Mouse (Mus musculus) regulatory T cell (primary cell): Measurements from ENCODE around the gene A3galt2.

Experiments
- in situ Hi-C: fragments of 300-600 bp; cut with MboI, MseI; formaldehyde crosslinking; loops from one replicate; pipeline ENCODE4 v1.15.1; 2025; ENCODE audit warnings: high pct_unique_total_duplicates

A3galt2 gene

GRCm38 (mm10) chr4:128755064-128755463 lies at the start of gene A3galt2:
A3galt2 (plus strand) TSS chr4:128755364.
- in situ Hi-C loops: no loop called here

- in situ Hi-C loops: no loop called here
Observed at GRCm38 (mm10) chr4:128706626-128707025, 48.5 kb upstream of the A3galt2 start.

GRCm38 (mm10) chr4:128707384-128707783 lies 47.8 kb upstream of the A3galt2 start:
- in situ Hi-C loops: no loop called here

DNA sequence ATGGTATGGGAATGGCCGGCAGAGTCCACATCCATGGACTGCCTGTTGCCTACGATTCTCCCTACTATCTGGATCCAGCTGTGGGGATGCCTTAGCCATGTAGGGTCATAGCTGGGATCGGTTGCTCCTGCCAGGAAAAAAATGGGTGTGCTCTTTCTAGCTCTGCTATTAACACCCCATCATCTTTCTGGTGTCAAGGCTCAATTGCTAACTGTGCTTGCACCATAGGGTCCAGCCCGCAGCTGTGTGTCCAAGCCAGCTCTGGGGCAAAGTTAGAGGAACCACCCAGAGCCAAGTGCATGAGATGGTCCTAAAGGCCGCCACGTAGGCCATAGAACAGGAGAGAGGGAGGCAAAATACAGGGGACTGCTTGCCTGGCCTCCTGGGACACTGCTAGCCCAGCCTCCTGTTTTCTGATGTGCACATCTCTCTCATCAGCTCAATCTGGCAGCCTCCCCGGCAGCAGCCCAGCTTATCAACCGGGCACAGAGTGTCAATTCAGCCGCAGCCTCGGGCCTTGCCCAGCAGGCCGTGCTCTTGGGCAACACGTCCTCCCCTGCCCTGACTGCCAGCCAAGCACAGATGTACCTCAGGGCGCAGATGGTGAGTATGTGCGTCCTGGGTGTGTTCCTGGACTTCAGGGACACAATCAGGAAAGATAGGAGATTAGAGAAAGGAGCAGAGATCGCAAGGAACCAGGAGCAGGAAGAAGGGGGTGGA lies 45.9 kb upstream of the A3galt2 start:
- in situ Hi-C loops: no loop called here

GRCm38 (mm10) chr4:128709781-128710166 lies 45.4 kb upstream of the A3galt2 start:
- in situ Hi-C loops: loop anchor here (5.0 kb wide), 2 partner anchors 92 to 148 kb away; partner anchors contain the start of gene Tlr12

DNA sequence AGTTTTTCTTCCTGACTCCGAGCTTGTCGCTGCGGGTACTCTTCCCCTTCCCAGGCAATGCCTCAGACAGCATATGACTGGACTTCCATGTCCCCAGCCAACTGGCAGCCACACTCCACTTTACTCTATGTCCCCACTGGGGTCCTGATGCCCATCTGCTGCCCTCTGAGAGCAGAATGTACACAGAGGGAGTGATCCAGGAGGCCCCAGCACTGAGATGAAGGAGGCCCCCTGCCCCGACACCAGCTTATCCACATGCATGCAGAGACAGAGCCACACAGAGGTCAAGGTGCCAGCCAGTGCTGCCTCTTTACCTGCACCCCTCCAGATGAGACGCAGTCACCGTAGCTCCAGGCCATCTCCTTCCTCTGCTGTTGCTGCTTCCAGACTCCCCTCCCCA lies 44.9 kb upstream of the A3galt2 start:
- in situ Hi-C loops: loop anchor here (5.0 kb wide), 2 partner anchors 93 to 147 kb away; partner anchors contain the start of gene Tlr12

DNA sequence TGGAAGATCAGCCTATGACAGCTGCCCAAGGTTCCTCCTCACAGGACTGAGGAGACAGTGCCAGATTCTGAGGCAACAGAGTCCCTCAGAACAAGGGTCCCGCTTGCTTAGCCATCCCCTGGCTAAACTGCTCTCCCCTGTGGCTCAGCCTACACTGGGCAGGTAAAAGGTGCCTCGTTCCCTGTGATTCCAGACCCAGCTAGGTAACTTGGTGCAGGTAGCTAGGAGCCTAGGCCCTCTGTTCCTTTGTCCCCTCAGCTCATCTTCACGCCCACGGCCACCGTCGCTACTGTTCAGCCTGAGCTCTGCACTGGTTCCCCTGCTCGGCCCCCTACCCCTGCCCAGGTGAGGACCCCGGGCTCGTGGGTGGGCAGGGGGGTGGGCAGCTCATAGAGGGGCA lies 44.4 kb upstream of the A3galt2 start:
- in situ Hi-C loops: loop anchor here (5.0 kb wide), 2 partner anchors 93 to 147 kb away; partner anchors contain the start of gene Tlr12

DNA sequence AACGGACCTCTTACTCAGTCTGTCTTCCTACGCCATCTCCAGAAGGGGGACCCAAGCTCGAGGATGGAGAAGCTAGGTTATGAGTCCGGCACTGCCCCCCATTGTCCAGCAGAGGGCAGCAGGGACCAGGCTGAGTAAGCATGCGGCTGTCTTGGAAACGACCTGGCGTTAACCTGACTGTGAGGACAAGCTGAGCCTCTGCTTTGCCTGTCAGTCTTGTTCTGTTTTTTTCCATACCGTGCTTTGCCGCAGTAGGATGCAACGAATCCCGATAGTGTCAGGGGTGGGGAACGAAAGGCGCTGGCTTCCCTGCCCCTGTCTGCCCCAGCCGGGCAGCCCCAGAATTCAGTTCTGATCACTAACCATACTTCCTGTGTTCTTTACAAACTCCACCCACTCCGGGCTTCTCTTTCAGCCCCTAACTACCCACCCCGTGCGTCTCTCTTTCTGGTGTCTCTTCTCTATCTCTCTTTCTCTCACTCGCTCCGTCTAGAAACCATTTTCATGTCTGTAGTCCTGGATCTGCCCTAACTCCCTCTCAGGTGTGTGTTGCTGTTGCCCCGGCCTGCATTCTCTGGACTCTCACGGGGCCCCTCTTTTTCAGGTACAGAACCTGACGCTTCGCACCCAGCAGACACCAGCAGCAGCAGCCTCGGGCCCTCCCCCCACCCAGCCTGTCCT lies 43.6 kb upstream of the A3galt2 start:
- in situ Hi-C loops: loop anchor here (5.0 kb wide), 2 partner anchors 94 to 146 kb away; partner anchors contain the start of gene Tlr12

DNA sequence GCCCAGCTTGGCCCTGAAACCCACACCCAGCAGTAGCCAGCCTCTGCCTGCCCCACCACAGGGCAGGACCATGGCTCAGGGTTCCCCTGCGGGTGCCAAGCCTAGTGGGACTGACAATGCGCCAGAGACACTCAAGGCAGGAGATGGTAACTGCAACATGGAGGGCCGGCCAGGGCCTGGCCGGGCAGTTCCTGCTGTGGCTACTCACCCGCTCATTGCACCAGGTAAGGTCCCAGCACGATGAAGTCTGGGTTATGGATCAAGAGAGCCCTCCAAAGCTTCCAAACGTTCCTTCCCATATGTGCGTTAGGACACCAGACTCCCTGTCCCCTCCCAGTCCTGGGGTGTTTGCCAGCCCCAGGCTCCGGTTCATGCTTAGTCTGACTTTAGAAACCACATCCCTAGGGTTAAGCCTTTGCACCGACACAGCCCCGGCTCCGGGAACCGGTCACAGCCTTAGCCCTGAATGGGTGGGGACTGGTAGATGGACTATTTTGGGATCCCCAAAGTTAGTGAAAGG lies 43.0 kb upstream of the A3galt2 start:
- in situ Hi-C loops: loop anchor here (5.0 kb wide), 2 partner anchors 95 to 145 kb away; partner anchors contain the start of gene Tlr12

- in situ Hi-C loops: loop anchor here (5.0 kb wide), 2 partner anchors 96 to 144 kb away; partner anchors contain the start of gene Tlr12
Observed at GRCm38 (mm10) chr4:128712941-128713340, 42.2 kb upstream of the A3galt2 start.

DNA sequence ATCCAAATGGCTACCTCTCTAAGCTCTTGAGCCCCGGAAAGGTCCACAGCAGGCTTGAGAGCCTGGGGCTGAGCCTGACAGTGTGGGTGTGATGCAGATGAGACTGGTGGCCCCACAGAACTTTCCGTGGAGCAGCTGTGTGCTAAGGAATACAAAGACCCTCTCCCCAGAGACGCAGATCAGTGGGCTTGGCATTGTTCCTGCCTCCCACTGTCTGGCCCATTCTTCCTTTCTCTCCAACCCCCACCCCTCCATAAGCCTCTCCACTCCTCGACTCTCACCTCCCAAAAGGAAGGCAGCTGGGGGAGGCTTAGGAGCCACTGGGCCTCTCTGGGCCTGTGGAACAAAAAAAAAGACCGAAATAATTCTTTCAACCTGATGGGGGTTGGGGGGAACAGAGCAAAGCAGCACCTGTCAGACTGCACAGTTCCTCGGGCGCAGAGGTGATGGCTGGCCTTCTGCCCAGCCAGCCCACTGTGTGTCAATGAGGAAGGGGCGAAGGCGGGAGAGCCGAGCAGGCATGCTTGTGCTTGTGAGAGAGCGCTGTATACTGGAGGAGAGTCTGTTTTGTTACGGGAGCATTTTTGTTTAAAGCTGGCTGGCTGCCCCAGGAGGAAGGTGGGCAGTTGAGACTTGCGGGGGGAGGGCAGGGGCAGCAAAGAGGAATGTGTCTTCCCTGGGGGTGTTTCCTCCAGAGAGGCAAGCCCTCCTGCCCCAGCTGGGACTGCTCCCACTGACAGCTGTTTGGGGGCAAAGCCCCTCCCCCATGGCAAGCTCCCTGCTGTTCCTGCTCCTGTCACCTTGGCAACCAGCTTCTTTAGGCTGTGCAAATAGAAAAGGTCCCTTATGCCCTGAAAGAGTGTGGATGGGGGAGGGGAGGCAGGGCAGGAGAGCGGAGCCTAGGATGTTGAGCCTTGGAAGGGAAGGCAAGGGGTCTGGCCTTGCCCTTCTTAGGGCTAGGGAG lies 39.6 kb upstream of the A3galt2 start:
- in situ Hi-C loops: loop anchor here (5.0 kb wide), 1 partner anchor 62 kb away; no protein-coding TSS in a partner anchor

DNA sequence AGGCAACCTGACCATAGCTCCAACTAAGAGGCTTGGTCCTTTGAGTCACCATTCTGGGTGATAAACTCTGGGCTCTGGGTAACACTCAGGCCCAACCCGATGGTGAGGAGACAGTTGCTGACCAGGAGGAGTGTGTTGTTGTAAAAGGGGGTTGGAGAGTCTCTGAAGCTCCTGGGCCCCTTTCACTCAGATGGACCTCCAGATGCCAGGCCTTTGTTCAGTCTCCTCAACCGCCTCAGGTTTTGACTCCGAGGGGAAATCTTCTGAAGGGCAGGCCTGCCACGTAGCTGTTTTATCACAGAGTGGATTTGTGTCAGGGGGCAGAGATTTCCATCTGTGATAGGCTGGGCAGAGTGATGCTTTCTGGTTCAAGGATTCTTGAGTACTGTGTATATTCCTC lies 38.9 kb upstream of the A3galt2 start:
- in situ Hi-C loops: loop anchor here (5.0 kb wide), 1 partner anchor 61 kb away; no protein-coding TSS in a partner anchor

DNA sequence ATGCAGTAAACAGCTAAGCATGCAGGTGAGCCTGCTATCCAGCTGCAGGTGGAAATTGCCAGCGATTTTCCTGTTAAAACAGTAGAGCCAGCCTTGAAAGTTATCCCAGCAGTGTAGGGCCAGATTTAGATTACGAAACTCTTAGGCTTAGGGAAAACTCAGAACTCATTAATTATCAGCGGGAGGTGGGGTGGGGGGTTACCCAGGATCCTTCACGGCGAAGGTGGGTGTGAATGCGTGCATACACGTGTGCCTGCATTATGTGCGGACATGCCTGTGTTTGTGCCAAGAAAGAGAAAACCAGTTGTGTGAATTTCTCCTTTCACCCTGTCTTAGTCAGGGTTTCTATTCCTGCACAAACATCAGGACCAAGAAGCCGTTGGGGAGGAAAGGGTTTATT lies 38.4 kb upstream of the A3galt2 start:
- in situ Hi-C loops: loop anchor here (5.0 kb wide), 1 partner anchor 61 kb away; no protein-coding TSS in a partner anchor

DNA sequence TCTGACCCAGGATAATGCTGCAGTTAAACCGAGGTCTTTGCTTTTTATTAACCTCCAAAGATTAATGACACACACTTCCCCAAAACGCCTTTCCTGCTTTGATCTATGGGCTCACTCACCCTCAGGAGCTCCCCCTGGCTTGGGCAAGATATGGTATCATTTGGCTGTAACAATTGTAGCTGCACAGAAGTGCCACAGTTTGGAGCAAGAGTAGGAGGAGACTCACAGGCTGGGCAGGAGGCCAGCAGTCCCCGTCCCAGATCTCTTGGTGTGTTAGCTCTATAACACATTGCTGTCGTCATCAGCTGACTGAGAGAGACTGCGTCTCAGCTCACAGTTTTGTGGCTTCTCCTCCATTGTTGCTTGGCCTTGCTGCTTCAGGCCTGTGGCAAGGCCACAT lies 35.1 kb upstream of the A3galt2 start:
- in situ Hi-C loops: loop anchor here (10.0 kb wide), 1 partner anchor 1105 kb away; no protein-coding TSS in a partner anchor

DNA sequence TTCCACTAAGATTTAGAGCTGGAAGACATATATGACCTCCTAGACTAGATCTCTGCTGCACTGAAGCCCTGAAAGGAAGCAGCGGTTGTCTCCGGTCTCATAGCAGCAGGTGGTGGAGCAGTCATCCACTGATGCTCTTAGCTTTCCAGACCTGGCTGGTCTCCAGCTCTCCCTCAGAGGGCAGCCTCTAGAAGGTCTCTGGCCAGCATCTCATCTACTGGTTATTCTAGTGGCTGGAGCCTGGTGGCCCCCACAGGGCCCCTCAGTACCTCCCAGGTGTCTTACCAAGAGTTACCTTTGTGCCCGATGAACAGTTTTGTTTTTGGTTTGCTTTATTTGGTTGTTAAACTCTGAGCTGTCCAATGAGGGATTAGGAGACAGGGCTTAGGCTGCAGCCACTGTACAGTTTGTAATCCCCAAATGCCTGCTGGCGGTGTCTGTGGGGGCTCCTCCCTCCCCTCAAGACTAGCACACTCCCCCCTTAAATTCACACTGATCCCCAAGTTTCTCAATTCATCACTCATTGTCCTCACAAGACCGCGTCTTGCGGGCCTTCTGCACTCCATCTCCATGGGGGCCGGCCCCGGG lies 34.0 kb upstream of the A3galt2 start:
- in situ Hi-C loops: loop anchor here (10.0 kb wide), 1 partner anchor 1104 kb away; no protein-coding TSS in a partner anchor

DNA sequence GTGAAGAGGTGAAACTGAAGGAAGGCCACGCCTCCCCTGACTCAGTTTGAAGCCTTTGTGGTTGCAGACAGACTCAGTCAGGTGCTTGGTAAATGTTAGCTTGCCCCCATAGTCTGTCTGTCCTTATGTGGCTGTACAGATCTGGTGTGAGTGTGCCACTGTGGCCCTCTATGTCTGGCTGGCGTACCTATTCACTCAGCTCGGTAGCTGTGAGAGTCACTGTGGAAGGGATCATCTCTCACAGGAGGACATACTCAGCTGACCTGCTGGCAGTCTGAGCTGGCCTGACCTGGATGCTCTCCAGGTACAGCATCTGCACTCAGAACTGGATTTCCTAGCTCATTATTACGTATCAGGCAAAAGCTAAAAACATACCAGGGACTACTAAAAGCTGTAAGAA lies 33.4 kb upstream of the A3galt2 start:
- in situ Hi-C loops: loop anchor here (10.0 kb wide), 1 partner anchor 1103 kb away; no protein-coding TSS in a partner anchor

DNA sequence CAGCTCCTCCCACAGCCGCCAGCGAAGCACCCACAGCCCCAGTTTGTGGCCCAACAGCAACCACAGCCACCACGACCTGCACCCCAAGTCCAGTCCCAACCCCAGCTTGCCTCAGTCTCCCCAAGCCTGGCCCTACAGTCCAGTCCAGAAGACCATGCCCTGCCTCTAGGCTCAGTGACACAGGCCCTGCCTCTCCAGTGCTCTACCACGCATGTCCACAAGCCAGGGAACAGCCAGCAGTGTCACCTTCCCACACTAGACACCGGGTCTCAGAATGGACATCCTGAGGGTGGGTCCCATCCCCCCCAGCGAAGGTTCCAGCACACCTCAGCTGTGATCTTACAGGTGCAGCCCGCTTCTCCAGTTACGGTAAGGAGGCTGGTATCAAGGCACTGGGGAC lies 32.2 kb upstream of the A3galt2 start:
- in situ Hi-C loops: loop anchor here (10.0 kb wide), 1 partner anchor 1102 kb away; no protein-coding TSS in a partner anchor

DNA sequence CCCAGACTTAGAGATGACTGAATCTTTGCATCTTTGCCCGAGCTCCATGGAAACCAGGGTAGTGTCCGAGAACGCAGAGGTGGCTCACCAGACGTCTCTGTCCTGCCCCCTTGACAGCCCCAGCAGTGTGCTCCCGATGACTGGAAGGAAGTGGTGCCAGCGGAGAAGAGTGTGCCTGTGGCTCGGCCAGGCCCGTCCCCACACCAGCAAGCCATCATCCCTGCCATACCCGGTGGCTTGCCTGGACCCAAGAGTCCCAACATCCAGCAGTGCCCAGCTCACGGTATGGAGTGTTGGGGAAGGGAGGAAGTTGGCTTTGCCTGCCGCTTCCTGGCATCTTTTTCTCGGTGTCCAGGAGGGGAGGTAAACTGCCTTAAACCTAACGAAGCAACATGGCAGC lies 31.7 kb upstream of the A3galt2 start:
- in situ Hi-C loops: loop anchor here (10.0 kb wide), 1 partner anchor 1101 kb away; no protein-coding TSS in a partner anchor

GRCm38 (mm10) chr4:128724059-128724458 lies 31.1 kb upstream of the A3galt2 start:
- in situ Hi-C loops: loop anchor here (10.0 kb wide), 1 partner anchor 1101 kb away; no protein-coding TSS in a partner anchor
